Mouse (Mus musculus): ENCODE results near the gene Eps8l2.

- TF ChIP-seq POLR2A (IDR thresholded peaks at IDR 0.05; ENCODE audit: insufficient read length, low read depth) (no peak), USF1 (IDR thresholded peaks at IDR 0.05; ENCODE audit: low read depth) (no peak), TCF12 (IDR thresholded peaks at IDR 0.05; ENCODE audit: insufficient read depth, poor library complexity, severe bottlenecking) (no peak), MYOG (IDR thresholded peaks at IDR 0.05; ENCODE audit: control insufficient read depth in 1 of 3, insufficient read depth in 1 of 3, insufficient read length in 2 of 3, low read depth in 2 of 3) (no peak), CEBPB (IDR thresholded peaks at IDR 0.05; ENCODE audit: insufficient read depth, poor library complexity, severe bottlenecking) (no peak), MAX (IDR thresholded peaks at IDR 0.05; ENCODE audit: low read depth) (no peak), E2F4 (IDR thresholded peaks at IDR 0.05; ENCODE audit: insufficient read depth) (no peak), MYOD1 (IDR thresholded peaks at IDR 0.05; ENCODE audit: control insufficient read depth in 1 of 3, insufficient read length in 2 of 3, low read depth in 2 of 3) (no peak), REST (IDR thresholded peaks at IDR 0.05; ENCODE audit: insufficient read depth, insufficient read length) (no peak), TCF3 (IDR thresholded peaks at IDR 0.05; ENCODE audit: insufficient read length, low read depth) (no peak), SRF (IDR thresholded peaks at IDR 0.05; ENCODE audit: control insufficient read depth, insufficient read length, low read depth) (no peak)
Observed at GRCm38 (mm10) chr7:141387807-141388486, 49.3 kb downstream of the Eps8l2 start.
